Mouse (Mus musculus) layer of hippocampus, postnatal 10 days (tissue): ENCODE measurements around the gene Pgc. TPM values are rescaled to one million over a fixed set of nuclear protein-coding genes. Genes with fewer than 3 reads are reported as not detected.

Experiments
- DNase-seq, 2 experiments: peaks; one replicate each; pipeline ENCODE4 v3.0.0; 2021; ENCODE audit warnings: low spot score in 2 of 2
- total RNA-seq, 2 experiments: library from RNA; stranded (reverse); gene quantifications; 2 replicates each; pipeline ENCODE4 v1.2.3; 2021

The Pgc gene
- total RNA-seq, 2 experiments from 2014 or later: not detected

- no peak for DNase-seq
These were observed 23.0 kb downstream of the Pgc start for GRCm38 (mm10) chr17:47749626-47750025.

DNA sequence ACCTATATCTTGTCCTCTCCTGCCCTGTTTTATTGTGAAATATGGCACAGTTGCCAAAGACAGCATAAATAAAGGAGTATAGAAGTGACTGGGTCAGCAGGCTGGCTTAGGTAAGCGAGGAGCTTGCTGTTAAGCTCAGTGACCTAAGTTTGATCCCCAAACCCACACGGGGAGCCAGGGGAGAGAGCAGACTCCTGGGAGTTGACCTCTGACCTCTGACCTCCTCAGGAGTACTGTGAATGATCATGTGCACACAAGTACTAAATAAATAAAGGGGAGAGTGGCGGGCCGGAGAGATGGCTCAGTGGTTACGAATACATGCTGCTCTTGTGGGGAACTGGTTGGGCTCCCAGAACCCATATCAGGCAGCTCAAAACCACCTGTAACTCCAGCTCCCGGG is 23.5 kb downstream of the Pgc start:
- no peak for DNase-seq

DNA sequence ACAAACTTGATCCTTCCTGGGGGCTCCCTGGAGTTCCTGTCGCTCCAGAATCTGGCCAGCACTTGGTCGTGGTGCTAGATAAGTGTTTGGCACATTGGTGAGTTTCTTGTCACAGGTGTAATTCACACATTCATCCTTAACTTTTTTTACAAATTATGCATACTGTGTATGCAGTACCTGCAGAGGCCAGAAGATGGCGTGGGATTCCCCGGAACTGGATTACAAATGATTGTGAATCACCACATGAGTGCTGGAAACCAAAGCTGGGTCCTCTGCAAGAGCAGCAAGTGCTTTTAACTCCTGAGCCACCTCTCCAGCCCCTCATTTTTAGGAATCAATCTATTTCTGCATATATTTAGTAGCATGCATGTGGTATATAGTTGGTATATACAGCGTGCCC is 25.2 kb downstream of the Pgc start:
- no peak for DNase-seq

GRCm38 (mm10) chr17:47753130-47753775 is 26.6 kb downstream of the Pgc start:
- no peak for DNase-seq

- DNase-seq: no peak
These were observed 27.6 kb downstream of the Pgc start for GRCm38 (mm10) chr17:47754246-47754645.

- DNase-seq: no peak
These were observed 29.7 kb downstream of the Pgc start for GRCm38 (mm10) chr17:47756366-47756765.

DNA sequence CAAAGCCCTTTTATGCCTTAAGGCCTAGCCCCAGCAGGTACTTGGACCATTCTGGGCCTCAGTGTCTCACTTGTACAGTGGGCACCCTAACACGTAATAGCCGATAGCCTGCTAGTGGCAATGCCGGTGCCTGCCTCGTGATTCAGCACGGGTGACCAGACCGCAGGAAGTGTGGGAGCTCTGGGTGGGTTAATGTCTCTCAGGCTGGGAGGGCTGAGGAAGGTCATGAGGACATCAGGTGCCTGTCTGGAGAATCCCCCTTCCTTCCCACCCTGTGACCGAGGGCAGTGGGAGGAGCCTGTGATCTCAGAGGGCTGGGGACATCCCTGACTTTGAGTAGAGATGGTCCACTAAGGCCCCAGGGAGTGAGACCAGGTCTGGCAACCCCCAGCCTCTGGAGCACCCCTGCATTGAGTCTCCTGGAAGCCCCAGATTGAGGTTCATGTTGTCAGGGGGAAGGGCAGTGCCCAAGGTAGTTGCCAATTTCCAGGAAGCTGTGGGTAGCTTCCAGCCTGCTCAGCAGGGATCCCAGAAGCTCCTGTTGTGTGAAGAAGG is 30.5 kb downstream of the Pgc start:
- no peak for DNase-seq

DNA sequence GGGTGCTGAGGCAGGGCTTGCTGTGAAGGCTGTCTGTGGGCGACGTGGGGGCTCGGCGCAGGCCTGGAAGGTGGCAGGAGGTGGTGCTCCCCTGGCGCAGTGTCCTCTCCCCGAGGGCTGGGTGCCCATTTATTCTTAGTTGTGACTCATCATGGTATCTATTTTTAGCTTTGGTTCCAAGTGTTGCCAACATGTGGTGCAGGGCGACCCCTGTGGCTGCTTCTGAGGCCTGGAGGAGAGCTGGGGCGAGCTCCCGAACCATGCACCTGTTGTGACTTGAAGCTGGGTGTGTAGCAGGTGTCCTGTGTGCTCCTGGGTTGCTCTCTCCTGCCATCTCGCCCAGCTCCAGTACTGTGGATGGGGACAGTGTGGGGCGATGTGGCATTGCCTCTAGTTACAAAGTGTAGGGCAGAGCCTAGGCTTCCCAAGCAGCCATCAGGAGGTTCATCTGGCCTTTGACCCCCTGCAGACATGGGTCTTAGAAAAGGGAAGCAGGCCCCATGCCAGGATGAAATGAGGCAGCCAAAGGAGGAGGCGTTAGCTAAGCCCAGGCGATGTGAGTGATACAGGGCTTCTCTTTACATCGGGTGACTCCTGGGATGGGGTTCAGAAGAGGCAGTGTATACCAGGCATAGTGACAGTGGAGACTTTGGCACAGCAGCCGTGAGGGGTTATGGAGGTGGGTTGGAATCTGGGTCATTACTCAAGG is 33.2 kb downstream of the Pgc start:
- DNase-seq: no peak

DNA sequence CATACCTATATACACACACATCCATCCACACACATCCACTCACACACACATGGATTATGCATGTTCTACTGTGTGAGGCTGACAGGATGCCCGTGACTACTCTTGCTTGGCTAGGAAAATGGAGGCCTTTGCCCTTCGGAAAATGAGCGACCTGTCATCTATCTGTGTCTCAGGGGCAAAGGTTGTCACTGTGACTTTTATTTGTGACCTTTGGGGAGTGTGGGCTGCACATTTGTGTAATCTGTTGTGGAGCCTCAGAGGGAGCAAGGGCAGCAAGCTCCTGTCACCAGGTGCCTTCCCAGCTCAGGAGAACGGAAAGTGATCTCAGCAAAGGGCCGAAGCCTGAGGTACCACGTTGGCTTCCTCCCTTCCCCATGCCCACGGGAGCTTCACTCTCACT is 35.4 kb downstream of the Pgc start:
- no peak for DNase-seq

GRCm38 (mm10) chr17:47762518-47763340 is 36.1 kb downstream of the Pgc start:
- peak; percentile 80 to 84 for DNase-seq

GRCm38 (mm10) chr17:47765986-47766385 is 39.3 kb downstream of the Pgc start:
- DNase-seq: no peak

- DNase-seq: no peak
These were observed 39.9 kb downstream of the Pgc start for GRCm38 (mm10) chr17:47766407-47767043.

DNA sequence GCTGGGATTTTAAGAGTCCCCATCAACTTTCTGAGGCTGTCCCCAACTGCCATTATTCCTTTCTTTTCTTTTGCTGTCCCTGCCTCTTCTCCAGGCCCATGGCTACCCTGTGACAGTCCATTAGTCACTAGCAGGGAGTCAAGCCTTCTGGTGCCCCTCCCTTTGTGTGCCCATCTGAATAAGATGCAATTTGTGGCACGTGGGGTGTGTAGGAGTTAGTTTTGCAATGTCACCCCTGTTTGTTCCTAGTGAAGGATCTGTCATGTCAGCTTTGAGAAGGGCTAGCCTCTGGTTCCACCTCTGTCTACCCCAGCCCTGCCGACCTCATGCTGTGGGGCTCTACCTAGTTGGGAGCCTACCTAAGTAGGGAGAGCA is 40.4 kb downstream of the Pgc start:
- no peak for DNase-seq

- no peak for DNase-seq
These were observed 41.0 kb downstream of the Pgc start for GRCm38 (mm10) chr17:47767456-47768141.

DNA sequence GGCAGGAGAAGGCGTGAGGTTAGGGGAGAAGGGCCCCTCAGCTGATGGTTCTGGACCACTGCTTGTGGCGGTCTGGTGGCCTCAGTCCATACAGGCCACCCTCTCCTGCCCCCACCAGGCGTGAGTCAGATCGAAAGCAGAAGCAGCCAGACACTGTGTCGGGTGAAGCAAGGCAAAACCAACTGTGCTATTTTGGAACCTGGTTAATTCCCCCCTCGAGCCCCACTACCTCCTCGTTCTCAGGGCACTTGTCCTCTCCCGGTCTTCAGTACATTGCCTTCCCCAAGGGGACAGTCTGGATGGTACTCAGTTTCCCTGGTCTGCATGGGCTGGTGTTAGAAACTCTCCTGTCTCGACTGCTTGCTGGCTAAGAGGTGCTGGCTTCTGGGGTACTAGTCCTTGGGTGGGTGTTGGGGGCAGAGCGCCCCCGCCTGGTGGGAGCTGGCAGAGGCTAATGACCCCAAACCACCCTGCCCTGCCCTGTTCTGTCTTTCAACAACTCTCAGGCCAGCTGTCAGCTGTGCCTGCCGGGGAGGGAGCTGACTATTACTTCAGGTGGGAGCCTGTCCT is 42.1 kb downstream of the Pgc start:
- peak; percentile 36 to 49 for DNase-seq

DNA sequence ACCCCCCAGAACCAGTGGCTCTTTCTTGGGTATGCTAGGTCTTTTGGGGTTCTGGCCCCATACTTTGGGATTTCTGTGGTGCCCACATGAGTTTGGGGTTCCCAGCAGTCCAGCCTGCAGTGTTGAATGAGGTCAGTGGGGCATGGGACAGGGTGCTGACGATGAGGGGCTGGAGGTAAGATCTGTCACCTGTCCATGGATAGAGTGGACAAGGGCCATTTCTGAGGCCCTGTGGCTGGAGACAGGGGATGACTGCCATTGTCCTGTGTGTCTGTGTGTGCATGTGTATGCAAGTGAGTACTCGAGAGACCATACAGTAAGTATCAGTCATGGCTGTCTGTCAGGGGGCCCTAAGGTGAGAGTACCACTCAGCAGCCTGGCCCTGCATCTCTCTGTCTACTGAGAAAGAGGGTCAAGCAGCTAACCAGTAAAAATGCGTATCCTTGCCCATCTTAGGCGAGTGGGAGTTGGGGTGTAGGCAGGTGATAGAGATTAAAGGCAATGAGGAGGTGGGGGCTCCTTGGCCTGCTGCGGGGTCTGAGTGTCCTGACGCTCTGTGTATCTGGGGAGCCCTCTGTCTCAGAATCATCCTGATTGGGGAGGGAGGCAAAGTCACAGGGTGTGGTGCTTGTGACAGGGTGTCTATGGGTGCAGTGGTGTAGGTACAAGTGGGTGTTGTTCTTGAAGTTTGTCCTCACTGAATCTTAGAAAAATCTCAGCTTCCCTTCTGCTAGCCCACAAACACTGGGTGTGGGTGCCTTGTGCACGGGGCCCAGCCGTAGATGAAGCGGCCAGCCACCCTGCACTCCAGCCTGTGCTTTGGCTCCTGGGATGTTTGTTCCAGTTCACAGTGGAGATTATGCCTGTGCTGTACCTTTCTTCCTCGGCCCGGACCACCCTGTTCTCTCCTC is 43.0 kb downstream of the Pgc start:
- no peak for DNase-seq

GRCm38 (mm10) chr17:47773604-47774003 is 47.0 kb downstream of the Pgc start:
- DNase-seq: no peak

- DNase-seq: no peak
These were observed 50.5 kb downstream of the Pgc start for GRCm38 (mm10) chr17:47777141-47777540.

DNA sequence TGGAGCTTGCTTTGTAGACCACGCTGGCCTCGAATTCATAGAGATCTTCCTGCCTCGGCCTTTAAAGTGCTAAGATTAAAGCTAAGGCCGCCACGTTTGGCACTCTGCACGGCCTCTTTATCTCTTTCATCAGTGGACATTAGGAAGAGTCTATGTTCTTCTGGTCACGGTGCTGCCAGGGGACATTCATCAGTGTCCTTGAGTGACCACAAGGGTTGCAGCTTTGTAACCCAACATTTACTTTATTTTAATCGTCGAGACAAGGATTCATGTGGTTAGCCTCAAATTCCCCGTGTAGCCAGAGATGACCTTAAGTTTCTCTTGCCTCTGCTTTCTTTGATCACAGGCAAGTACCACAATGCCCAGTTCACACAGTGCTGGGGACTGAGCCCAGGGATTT is 53.8 kb downstream of the Pgc start:
- no peak for DNase-seq
